22 mouse cellular contexts compared by ENCODE assay signal in genomic region chr3:123208891-123209290, GRCm38 (mm10). TPM values are rescaled to one million over a fixed set of nuclear protein-coding genes. Genes with fewer than 3 reads are reported as not detected.
DNase-seq lines count a peak whose midpoint lies in the region; ATAC-seq and TF ChIP-seq lines count a peak whose summit lies in the region.
"Had no signal": no experiment of that assay in that cellular context is flagged by ENCODE, and none has a peak within 500 bp of the region (broad histone marks: within the 10 kb centered on the region; RNA-seq: fewer than 3 reads in every experiment).

No protein-coding gene starts in this region.

- no peak for DNase-seq in intestine, embryonic 14.5 days (ENCODE audit: low spot score)
- no peak for DNase-seq in layer of hippocampus, adult 2 months (ENCODE audit: low spot score in 2 of 2)
- DNase-seq in left cerebral cortex, postnatal 25 days (ENCODE audit: low spot score in 2 of 2), result no peak
- DNase-seq: adrenal gland, adult 2 months; adrenal gland, postnatal 10 days; adrenal gland, postnatal 25 days; cerebellum, adult 11 months; cerebellum, adult 18-20 months; cerebellum, adult 8-10 months; cerebellum, adult 9-11 months; cerebellum, postnatal 14 days; cerebellum, postnatal 36 days; embryo, embryonic 11 days had no signal

- no peak overlapping the region for H3K9ac ChIP-seq in intestine, embryonic 14.5 days (ENCODE audit: low read length)
- no peak overlapping the region for H3K9ac ChIP-seq in intestine, embryonic 16.5 days (ENCODE audit: low read depth, low read length)
- H3K9ac ChIP-seq: embryonic facial prominence, embryonic 13.5 days; embryonic facial prominence, embryonic 15.5 days; forebrain, embryonic 12.5 days had no signal

- 45% methylated on average over 4 of the region's 4 CpGs for WGBS in intestine, embryonic 14.5 days
- WGBS in intestine, embryonic 16.5 days, result 52% methylated on average over 4 of the region's 4 CpGs

- H3K36me3 ChIP-seq in intestine, embryonic 14.5 days (ENCODE audit: control insufficient read depth, insufficient read depth, low read length), result peaks cover 7% of the 10 kb centered on the region
- no peaks in the 10 kb centered on the region for H3K36me3 ChIP-seq in intestine, embryonic 16.5 days (ENCODE audit: control insufficient read depth, insufficient read depth, low read length)
- H3K36me3 ChIP-seq: embryonic facial prominence, embryonic 13.5 days; embryonic facial prominence, embryonic 15.5 days; forebrain, embryonic 10.5 days; forebrain, embryonic 12.5 days had no signal

- H3K4me2 ChIP-seq in intestine, embryonic 14.5 days (ENCODE audit: low read length), result no peak overlapping the region
- H3K4me2 ChIP-seq in intestine, embryonic 16.5 days (ENCODE audit: low read depth, low read length), result no peak overlapping the region
- H3K4me2 ChIP-seq: embryonic facial prominence, embryonic 13.5 days; embryonic facial prominence, embryonic 15.5 days; forebrain, embryonic 12.5 days had no signal

- H3K4me3 ChIP-seq in intestine, embryonic 14.5 days (ENCODE audit: low read depth, low read length), result no peak overlapping the region
- H3K4me3 ChIP-seq in intestine, embryonic 16.5 days (ENCODE audit: low read length), result no peak overlapping the region
- no peak overlapping the region for H3K4me3 ChIP-seq in layer of hippocampus, adult 2 months
- H3K4me3 ChIP-seq: embryonic facial prominence, embryonic 13.5 days; embryonic facial prominence, embryonic 15.5 days; erythroblast, embryonic 14.5 days; forebrain, embryonic 10.5 days; forebrain, embryonic 12.5 days had no signal

- no peak for ATAC-seq in intestine, embryonic 14.5 days (replicated peaks; ENCODE audit: low FRiP score, low TSS enrichment, low read depth)
- ATAC-seq in intestine, embryonic 16.5 days, result no peak
- ATAC-seq in granulocyte monocyte progenitor cell, adult 5-6 weeks (replicated peaks; ENCODE audit: poor library complexity, severe bottlenecking), result peak; percentile 74
- ATAC-seq in megakaryocyte progenitor cell, adult 5-6 weeks (replicated peaks; ENCODE audit: poor library complexity), result peak; percentile 66
- ATAC-seq: forebrain, embryonic 14.5 days had no signal

- H3K27ac ChIP-seq in intestine, embryonic 14.5 days (ENCODE audit: low read depth), result peak overlapping the region; percentile 45; the same call in 1 of the 2 replicates
- H3K27ac ChIP-seq in intestine, embryonic 16.5 days (ENCODE audit: low read length), result no peak overlapping the region
- H3K27ac ChIP-seq in layer of hippocampus, adult 2 months, result no peak overlapping the region
- H3K27ac ChIP-seq: embryonic facial prominence, embryonic 13.5 days; embryonic facial prominence, embryonic 15.5 days; forebrain, embryonic 10.5 days; forebrain, embryonic 12.5 days had no signal

- H3K27me3 ChIP-seq in intestine, embryonic 14.5 days (replicated peaks; ENCODE audit: control insufficient read depth, insufficient read depth, low read length), result no peaks in the 10 kb centered on the region
- H3K27me3 ChIP-seq in intestine, embryonic 16.5 days (replicated peaks; ENCODE audit: control insufficient read depth, insufficient read depth, low read length), result no peaks in the 10 kb centered on the region
- H3K27me3 ChIP-seq: embryonic facial prominence, embryonic 13.5 days; embryonic facial prominence, embryonic 15.5 days; forebrain, embryonic 12.5 days had no signal

- peaks cover 14% of the 10 kb centered on the region for H3K4me1 ChIP-seq in intestine, embryonic 14.5 days (replicated peaks; ENCODE audit: control insufficient read depth, insufficient read depth, low read length)
- H3K4me1 ChIP-seq in intestine, embryonic 16.5 days (ENCODE audit: control insufficient read depth, insufficient read depth, low read length), result 0 out of 2 replicates have a peak, but pooled peaks cover 5% of the 10 kb centered on the region
- H3K4me1 ChIP-seq: embryonic facial prominence, embryonic 15.5 days; forebrain, embryonic 12.5 days had no signal

- TF ChIP-seq CTCF in layer of hippocampus, adult 2 months (conservative IDR thresholded peaks at IDR 0.05), result no peak

- intact Hi-C loops in left cerebral cortex, postnatal 25 days (cut with DNase I), result no loop called here

- H3K9me3 ChIP-seq in intestine, embryonic 14.5 days (ENCODE audit: control insufficient read depth, low read length), result no peaks in the 10 kb centered on the region
- H3K9me3 ChIP-seq in intestine, embryonic 16.5 days (ENCODE audit: control insufficient read depth, low read length), result no peaks in the 10 kb centered on the region
- H3K9me3 ChIP-seq: embryonic facial prominence, embryonic 13.5 days; embryonic facial prominence, embryonic 15.5 days; forebrain, embryonic 10.5 days; forebrain, embryonic 12.5 days had no signal

RNA-seq across cellular contexts. Expression of gene Synpo2, which starts 27.1 kb away (rescaled TPM):
- polyA plus RNA-seq in intestine, embryonic 14.5 days (2014; fragmentation: Nextera tagmentation; extraction: Ambion mirVana), result 56.2 and 61.7 TPM in 2 replicates
- 27.8 and 29.5 TPM in 2 replicates for polyA plus RNA-seq in intestine, embryonic 16.5 days (2015; fragmentation: Nextera tagmentation; extraction: Ambion mirVana)
- 0.28 TPM in 1 of 2 replicates, not detected in the other for total RNA-seq in granulocyte monocyte progenitor cell, adult 5-6 weeks (2014; fragmentation: Nextera tagmentation)
- total RNA-seq in granulocyte monocyte progenitor cell, adult 5-6 weeks (2017), result not detected in 2 replicates
- 0.34 and 0.57 TPM in 2 replicates for total RNA-seq in megakaryocyte progenitor cell, adult 5-6 weeks (2015)
- total RNA-seq in megakaryocyte progenitor cell, adult 5-6 weeks (2017), result 0.17 and 0.30 TPM in 2 replicates
- total RNA-seq in layer of hippocampus, adult 2 months (2021), result 1 to 10 TPM; 3.4 to 3.7 TPM
- total RNA-seq in left cerebral cortex, postnatal 25 days (2021), result 1 to 10 TPM; 2.4 to 3.2 TPM
- polyA plus RNA-seq: erythroblast, embryonic 14.5 days had no signal

RNA-seq across cellular contexts. Expression of gene Sec24d, which starts 58.4 kb away (rescaled TPM):
- polyA plus RNA-seq in intestine, embryonic 14.5 days (2014; fragmentation: Nextera tagmentation; extraction: Ambion mirVana), result 88.0 and 98.2 TPM in 2 replicates
- polyA plus RNA-seq in intestine, embryonic 16.5 days (2015; fragmentation: Nextera tagmentation; extraction: Ambion mirVana), result 91.2 and 109 TPM in 2 replicates
- 45.6 and 66.7 TPM in 2 replicates for total RNA-seq in granulocyte monocyte progenitor cell, adult 5-6 weeks (2014; fragmentation: Nextera tagmentation)
- total RNA-seq in granulocyte monocyte progenitor cell, adult 5-6 weeks (2017), result 43.3 and 61.9 TPM in 2 replicates
- 62.5 and 68.2 TPM in 2 replicates for total RNA-seq in megakaryocyte progenitor cell, adult 5-6 weeks (2015)
- 42.4 and 44.9 TPM in 2 replicates for total RNA-seq in megakaryocyte progenitor cell, adult 5-6 weeks (2017)
- 10 to 100 TPM; 23.8 to 36.0 TPM for total RNA-seq in layer of hippocampus, adult 2 months (2021)
- total RNA-seq in left cerebral cortex, postnatal 25 days (2021), result 10 to 100 TPM; 10.5 to 12.6 TPM

Comparison
In these comparisons a context has a peak if more than half of its experiments do, and no peak if none do; other contexts are left out.
1. ATAC-seq: peak in granulocyte monocyte progenitor cell, adult 5-6 weeks (single experiment) and megakaryocyte progenitor cell, adult 5-6 weeks (single experiment); none in intestine, embryonic 14.5 days (single experiment) and intestine, embryonic 16.5 days (single experiment).